31 mouse cellular contexts compared by ENCODE assay signal in genomic region chr5:83651329-83651728, GRCm38 (mm10).
DNase-seq lines count a peak whose midpoint lies in the region; ATAC-seq and TF ChIP-seq lines count a peak whose summit lies in the region.
"Had no signal": no experiment of that assay in that cellular context is flagged by ENCODE, and none has a peak within 500 bp of the region (broad histone marks: within the 10 kb centered on the region; RNA-seq: fewer than 3 reads in every experiment).

No protein-coding gene starts in this region.

- no peaks in the 10 kb centered on the region for H3K36me3 ChIP-seq in hindbrain, embryonic 10.5 days
- H3K36me3 ChIP-seq in hindbrain, postnatal 0 days (ENCODE audit: insufficient read depth, low read length) = no peaks in the 10 kb centered on the region
- H3K36me3 ChIP-seq: intestine, embryonic 15.5 days; liver, embryonic 13.5 days; neural tube, embryonic 12.5 days; stomach, embryonic 15.5 days had no signal

- H3K9me3 ChIP-seq in hindbrain, embryonic 10.5 days = no peaks in the 10 kb centered on the region
- H3K9me3 ChIP-seq in hindbrain, postnatal 0 days (ENCODE audit: low read length) = no peaks in the 10 kb centered on the region
- H3K9me3 ChIP-seq: intestine, embryonic 15.5 days; liver, embryonic 13.5 days; neural tube, embryonic 12.5 days; stomach, embryonic 15.5 days had no signal

- no peak for ATAC-seq in hindbrain, postnatal 0 days
- ATAC-seq: activated CD4-positive, CD25-positive, alpha-beta regulatory T cell, adult 4 months; CD4-positive, CD25-positive, alpha-beta regulatory T cell, adult 4 months; forebrain, embryonic 14.5 days; hindbrain, embryonic 16.5 days; intestine, embryonic 15.5 days; lung, postnatal 0 days had no signal

- peak overlapping the region; percentile 29; the same call in 1 of the 2 replicates for H3K27ac ChIP-seq in hindbrain, embryonic 10.5 days
- no peak overlapping the region for H3K27ac ChIP-seq in hindbrain, postnatal 0 days
- H3K27ac ChIP-seq: gastrocnemius, adult 2 months; heart, adult 2 months; intestine, embryonic 15.5 days; layer of hippocampus, adult 2 months; liver, embryonic 13.5 days; neural tube, embryonic 12.5 days; stomach, embryonic 15.5 days had no signal

- 7% methylated on average over 2 of the region's 2 CpGs for WGBS in hindbrain, embryonic 10.5 days
- WGBS in hindbrain, postnatal 0 days = 22% methylated on average over 2 of the region's 2 CpGs

- peaks cover 5% of the 10 kb centered on the region for H3K4me1 ChIP-seq in hindbrain, embryonic 10.5 days (replicated peaks)
- H3K4me1 ChIP-seq in hindbrain, postnatal 0 days (ENCODE audit: insufficient read depth, low read length) = no peaks in the 10 kb centered on the region
- H3K4me1 ChIP-seq: intestine, embryonic 15.5 days; liver, embryonic 13.5 days; neural tube, embryonic 12.5 days; stomach, embryonic 15.5 days had no signal

- H3K9ac ChIP-seq in hindbrain, postnatal 0 days (replicated peaks; ENCODE audit: low read length) = no peak overlapping the region
- H3K9ac ChIP-seq: intestine, embryonic 15.5 days; liver, embryonic 13.5 days; neural tube, embryonic 12.5 days; stomach, embryonic 15.5 days had no signal

- no peak for TF ChIP-seq CTCF in hindbrain, postnatal 0 days (IDR thresholded peaks at IDR 0.05; ENCODE audit: low read depth)
- TF ChIP-seq CTCF in brain, embryonic 14.5 days (IDR thresholded peaks at IDR 0.05; ENCODE audit: borderline replicate concordance, extremely low read depth, insufficient read depth, insufficient read length) = no peak

- no peaks in the 10 kb centered on the region for H3K27me3 ChIP-seq in hindbrain, embryonic 10.5 days (ENCODE audit: insufficient read depth, poor library complexity, severe bottlenecking)
- no peaks in the 10 kb centered on the region for H3K27me3 ChIP-seq in hindbrain, postnatal 0 days (ENCODE audit: insufficient read depth, low read length)
- H3K27me3 ChIP-seq: intestine, embryonic 15.5 days; liver, embryonic 13.5 days; neural tube, embryonic 12.5 days; stomach, embryonic 15.5 days had no signal

- H3K4me3 ChIP-seq in hindbrain, embryonic 10.5 days = no peak overlapping the region
- H3K4me3 ChIP-seq in hindbrain, postnatal 0 days (ENCODE audit: low read length) = no peak overlapping the region
- H3K4me3 ChIP-seq: gastrocnemius, adult 2 months; heart, adult 2 months; intestine, embryonic 15.5 days; layer of hippocampus, adult 2 months; liver, embryonic 13.5 days; myocyte; neural tube, embryonic 12.5 days; stomach, embryonic 15.5 days had no signal

- no peak overlapping the region for H3K4me2 ChIP-seq in hindbrain, postnatal 0 days (ENCODE audit: low read depth, low read length)
- H3K4me2 ChIP-seq: intestine, embryonic 15.5 days; liver, embryonic 13.5 days; neural tube, embryonic 12.5 days; stomach, embryonic 15.5 days had no signal

- DNase-seq in hindbrain, embryonic 10.5 days (ENCODE audit: low spot score) = no peak
- DNase-seq in hindbrain, postnatal 0 days (ENCODE audit: low spot score) = no peak
- DNase-seq in Muller cell, postnatal 12 days (ENCODE audit: inconsistent ontology term) = peak; percentile 17
- DNase-seq in brain, embryonic 14.5 days (ENCODE audit: low read depth) = peak; percentile 11
- DNase-seq in mesoderm, embryonic 11.5 days (ENCODE audit: low read depth, low spot score) = peak; percentile 6
- DNase-seq in spleen, adult 18-20 months = no peak
- no peak for DNase-seq in layer of hippocampus, adult 8-10 months (ENCODE audit: low spot score in 2 of 2)
- DNase-seq: adrenal gland, adult 2 months; adrenal gland, postnatal 36 days; cerebellum, adult 8-10 months; cerebellum, postnatal 25 days; gastrocnemius, adult 2 months; heart, adult 2 months; heart, postnatal 14 days; kidney, adult 2 months; kidney, postnatal 36 days; left cerebral cortex, postnatal 4 days; liver, embryonic 13.5 days; lung, adult 18-20 months; lung, postnatal 4 days; thymus, postnatal 14 days had no signal

- TF ChIP-seq POLR2A in brain, embryonic 14.5 days (IDR thresholded peaks at IDR 0.05; ENCODE audit: borderline replicate concordance, extremely low read depth, insufficient read depth, insufficient read length, poor library complexity, severe bottlenecking) = no peak

Comparison
In these comparisons a context has a peak if more than half of its experiments do, and no peak if none do; other contexts are left out.
1. DNase-seq: peak in Muller cell, postnatal 12 days (single experiment), brain, embryonic 14.5 days (single experiment) and mesoderm, embryonic 11.5 days (single experiment); none in hindbrain, embryonic 10.5 days (single experiment), hindbrain, postnatal 0 days (single experiment), spleen, adult 18-20 months (0 of 2) and layer of hippocampus, adult 8-10 months (0 of 2).